ENCODE assay signal across 21 mouse cellular contexts in genomic region chr19:47542441-47542840, GRCm38 (mm10). TPM values are rescaled to one million over a fixed set of nuclear protein-coding genes. Genes with fewer than 3 reads are reported as not detected.
DNase-seq lines count a peak whose midpoint lies in the region; ATAC-seq lines count a peak whose summit lies in the region.
"Had no signal": no experiment of that assay in that cellular context is flagged by ENCODE, and none has a peak within 500 bp of the region (broad histone marks: within the 10 kb centered on the region; RNA-seq: fewer than 3 reads in every experiment).

No protein-coding gene starts in this region.

- WGBS in heart, embryonic 12.5 days = 37% methylated on average over 7 of the region's 7 CpGs
- 78% methylated on average over 7 of the region's 7 CpGs for WGBS in midbrain, embryonic 11.5 days

- no peaks in the 10 kb centered on the region for H3K9me3 ChIP-seq in heart, embryonic 12.5 days (replicated peaks)
- no peaks in the 10 kb centered on the region for H3K9me3 ChIP-seq in midbrain, embryonic 11.5 days (ENCODE audit: control insufficient read depth, low read length)
- H3K9me3 ChIP-seq: forebrain, embryonic 13.5 days; G1E; hindbrain, embryonic 15.5 days; midbrain, embryonic 15.5 days; neural tube, embryonic 12.5 days had no signal

- no peak for DNase-seq in heart, postnatal 10 days
- DNase-seq in layer of hippocampus, adult 11-12 months (ENCODE audit: low spot score) = peak; percentile 30
- no peak for DNase-seq in layer of hippocampus, adult 9-10 months (ENCODE audit: low spot score)
- DNase-seq in right cerebral cortex, postnatal 10 days (ENCODE audit: low spot score in 2 of 2) = peak; percentile 41 to 66
- DNase-seq in right cerebral cortex, adult 2 months (ENCODE audit: low spot score in 2 of 2) = no peak
- no peak for DNase-seq in midbrain, embryonic 11.5 days (ENCODE audit: low spot score, missing footprints)
- DNase-seq: adrenal gland, postnatal 36 days; B cell, adult 2 months; cerebellum, adult 11-12 months; cerebellum, postnatal 10 days; gastrocnemius, postnatal 14 days; kidney, postnatal 36 days; lung, postnatal 4 days; thymus, postnatal 14 days had no signal

- H3K27ac ChIP-seq in heart, embryonic 12.5 days (ENCODE audit: poor library complexity, severe bottlenecking) = peak overlapping the region; percentile 36; the same call in 1 of the 2 replicates
- no peak overlapping the region for H3K27ac ChIP-seq in midbrain, embryonic 11.5 days (ENCODE audit: low read depth, low read length)
- H3K27ac ChIP-seq: forebrain, embryonic 13.5 days; hindbrain, embryonic 15.5 days; midbrain, embryonic 15.5 days; neural tube, embryonic 12.5 days had no signal

- no peaks in the 10 kb centered on the region for H3K27me3 ChIP-seq in heart, embryonic 12.5 days (replicated peaks)
- H3K27me3 ChIP-seq in midbrain, embryonic 11.5 days (ENCODE audit: control insufficient read depth, insufficient read depth, low read length) = peaks cover 3% of the 10 kb centered on the region; the same call in 1 of the 2 replicates
- H3K27me3 ChIP-seq: forebrain, embryonic 13.5 days; hindbrain, embryonic 15.5 days; midbrain, embryonic 15.5 days; neural tube, embryonic 12.5 days; Patski had no signal

- H3K4me1 ChIP-seq in heart, embryonic 12.5 days (replicated peaks) = peaks cover 32% of the 10 kb centered on the region
- H3K4me1 ChIP-seq in midbrain, embryonic 11.5 days (ENCODE audit: control insufficient read depth, insufficient read depth, low read length) = no peaks in the 10 kb centered on the region

- H3K4me2 ChIP-seq in heart, embryonic 12.5 days = peak overlapping the region; percentile 17; the same call in 1 of the 2 replicates
- no peak overlapping the region for H3K4me2 ChIP-seq in midbrain, embryonic 11.5 days
- H3K4me2 ChIP-seq: forebrain, embryonic 13.5 days; hindbrain, embryonic 15.5 days; midbrain, embryonic 15.5 days; neural tube, embryonic 12.5 days had no signal

- no peaks in the 10 kb centered on the region for H3K36me3 ChIP-seq in heart, embryonic 12.5 days
- no peaks in the 10 kb centered on the region for H3K36me3 ChIP-seq in midbrain, embryonic 11.5 days (ENCODE audit: control insufficient read depth, insufficient read depth, low read length)
- H3K36me3 ChIP-seq: G1E; hindbrain, embryonic 15.5 days; midbrain, embryonic 15.5 days; neural tube, embryonic 12.5 days had no signal

- intact Hi-C loops in heart, postnatal 10 days (cut with DNase I) = loop anchor here (2.0 kb wide), 1 partner anchor 16 kb away; no protein-coding TSS in a partner anchor

- H3K9ac ChIP-seq in heart, embryonic 12.5 days = no peak overlapping the region
- H3K9ac ChIP-seq in midbrain, embryonic 11.5 days (ENCODE audit: low read length) = no peak overlapping the region
- H3K9ac ChIP-seq: forebrain, embryonic 13.5 days; hindbrain, embryonic 15.5 days; midbrain, embryonic 15.5 days; neural tube, embryonic 12.5 days had no signal

- ATAC-seq in heart, embryonic 12.5 days (ENCODE audit: insufficient number of reproducible peaks, low FRiP score) = no peak
- ATAC-seq in midbrain, embryonic 11.5 days (ENCODE audit: low FRiP score) = no peak
- ATAC-seq: forebrain, embryonic 13.5 days; midbrain, embryonic 15.5 days; Patski had no signal

- no peak overlapping the region for H3K4me3 ChIP-seq in heart, embryonic 12.5 days
- H3K4me3 ChIP-seq in midbrain, embryonic 11.5 days (ENCODE audit: low read depth, low read length) = no peak overlapping the region
- H3K4me3 ChIP-seq: forebrain, embryonic 13.5 days; hindbrain, embryonic 15.5 days; midbrain, embryonic 15.5 days; neural tube, embryonic 12.5 days had no signal

RNA-seq across cellular contexts. Expression of gene Stn1, which starts 5.1 kb away (rescaled TPM):
- 34.2 and 35.3 TPM in 2 replicates for polyA plus RNA-seq in heart, embryonic 12.5 days (2016; fragmentation: Nextera tagmentation; extraction: Ambion mirVana)
- 10 to 100 TPM; 22.0 to 24.0 TPM for total RNA-seq in heart, postnatal 10 days (2021)
- 43.9 and 49.1 TPM in 2 replicates for polyA plus RNA-seq in midbrain, embryonic 11.5 days (2014; fragmentation: Nextera tagmentation; extraction: Ambion mirVana)

RNA-seq across cellular contexts. Expression of gene Slk, which starts 37.0 kb away (rescaled TPM):
- 12.6 and 13.0 TPM in 2 replicates for polyA plus RNA-seq in heart, embryonic 12.5 days (2016; fragmentation: Nextera tagmentation; extraction: Ambion mirVana)
- total RNA-seq in heart, postnatal 10 days (2021) = 100 to 1,000 TPM; 121 to 149 TPM
- polyA plus RNA-seq in midbrain, embryonic 11.5 days (2014; fragmentation: Nextera tagmentation; extraction: Ambion mirVana) = 10.4 and 11.3 TPM in 2 replicates

Comparison
In these comparisons a context has a peak if more than half of its experiments do, and no peak if none do; other contexts are left out.
1. DNase-seq: peak in layer of hippocampus, adult 11-12 months (single experiment) and right cerebral cortex, postnatal 10 days (2 of 2); none in heart, postnatal 10 days (0 of 2), layer of hippocampus, adult 9-10 months (single experiment), right cerebral cortex, adult 2 months (0 of 2) and midbrain, embryonic 11.5 days (single experiment).